Mouse (Mus musculus) neutrophil, adult 65 days (primary cell): ENCODE results near the gene Xlr3c. TPM values are rescaled to one million over a fixed set of nuclear protein-coding genes. Genes with fewer than 3 reads are reported as not detected.

Experiments
- total RNA-seq: library from RNA; stranded (reverse); gene quantifications from 2 replicates; pipeline ENCODE4 v1.2.4, GENCODE M21; 2023

Gene Xlr3c
- total RNA-seq, result not detected in 2 replicates

DNA sequence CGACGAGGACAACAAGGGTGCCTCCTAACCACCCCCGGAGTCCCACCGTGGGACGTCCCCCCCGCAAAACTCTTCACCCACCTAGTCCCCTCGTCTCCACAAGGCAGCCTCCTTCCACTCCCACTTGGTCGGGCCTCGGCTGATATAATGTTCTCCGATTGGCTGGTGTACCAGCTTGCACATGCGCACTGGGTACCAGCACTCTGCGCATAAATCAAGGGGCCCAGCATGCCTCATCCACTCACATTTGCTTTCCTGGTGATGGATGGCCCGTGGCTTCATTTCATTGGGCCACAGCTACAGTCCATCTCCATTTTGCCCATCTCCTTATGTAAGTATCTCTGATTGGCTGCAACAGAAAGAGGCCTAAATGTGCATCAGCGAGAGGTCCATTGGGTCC lies at the start of gene Xlr3c:
Gene Xlr3c (minus strand): TSS at position 121 of the 400 bp plus-strand sequence.

DNA sequence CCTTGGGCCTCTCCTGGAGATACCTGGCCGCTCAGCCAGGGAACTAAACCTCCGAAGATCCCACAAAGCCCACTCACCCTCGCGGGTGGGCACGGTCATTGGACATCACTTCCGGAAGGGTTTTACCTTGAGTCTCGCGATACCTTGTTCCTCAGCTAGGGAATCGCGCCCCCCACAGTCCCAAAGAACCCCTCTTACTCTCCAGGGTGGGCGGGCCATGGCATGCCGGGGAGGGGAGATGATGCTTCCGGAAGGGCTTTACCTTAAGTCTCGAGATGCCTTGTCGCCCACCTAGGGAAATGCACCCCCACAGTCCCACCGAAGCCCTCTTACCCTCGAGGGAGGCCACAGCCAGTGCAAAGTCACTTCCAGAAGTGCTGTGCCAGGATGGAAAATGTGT lies 27.7 kb upstream of the Xlr3c start, which contains the start of the genes Xlr5a and Xlr5c:
Gene Xlr5a (minus strand): TSS at position 101 of the 400 bp plus-strand sequence.
Gene Xlr5c (minus strand): TSS at position 101 of the 400 bp plus-strand sequence.

DNA sequence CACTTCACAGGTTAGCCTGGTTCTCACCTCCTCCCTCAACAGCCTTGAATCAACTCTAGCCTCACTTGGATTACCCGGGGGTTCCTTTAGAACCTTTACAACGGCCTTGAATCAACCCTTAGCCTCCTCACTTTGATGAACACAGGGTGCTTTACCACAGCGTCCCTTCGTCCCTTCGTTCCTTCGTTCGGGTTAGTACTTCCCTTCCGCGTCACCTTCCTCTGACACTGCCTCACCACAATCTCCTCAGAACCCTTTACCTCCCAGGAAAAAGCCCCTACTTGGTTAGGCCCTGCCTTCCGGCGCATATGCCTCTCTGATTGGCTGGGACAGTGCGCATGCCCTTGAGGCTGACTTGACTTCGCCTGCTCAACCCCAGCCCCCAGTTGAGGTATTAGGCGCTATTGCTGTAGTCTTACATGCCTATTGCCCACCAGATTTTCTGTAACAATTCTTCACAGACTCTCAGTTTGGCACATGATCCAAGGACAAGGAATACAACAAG lies 22.3 kb downstream of the Xlr3c start, which contains the start of gene Xlr4c:
Gene Xlr4c (minus strand): TSS at position 310 of the 505 bp plus-strand sequence.

DNA sequence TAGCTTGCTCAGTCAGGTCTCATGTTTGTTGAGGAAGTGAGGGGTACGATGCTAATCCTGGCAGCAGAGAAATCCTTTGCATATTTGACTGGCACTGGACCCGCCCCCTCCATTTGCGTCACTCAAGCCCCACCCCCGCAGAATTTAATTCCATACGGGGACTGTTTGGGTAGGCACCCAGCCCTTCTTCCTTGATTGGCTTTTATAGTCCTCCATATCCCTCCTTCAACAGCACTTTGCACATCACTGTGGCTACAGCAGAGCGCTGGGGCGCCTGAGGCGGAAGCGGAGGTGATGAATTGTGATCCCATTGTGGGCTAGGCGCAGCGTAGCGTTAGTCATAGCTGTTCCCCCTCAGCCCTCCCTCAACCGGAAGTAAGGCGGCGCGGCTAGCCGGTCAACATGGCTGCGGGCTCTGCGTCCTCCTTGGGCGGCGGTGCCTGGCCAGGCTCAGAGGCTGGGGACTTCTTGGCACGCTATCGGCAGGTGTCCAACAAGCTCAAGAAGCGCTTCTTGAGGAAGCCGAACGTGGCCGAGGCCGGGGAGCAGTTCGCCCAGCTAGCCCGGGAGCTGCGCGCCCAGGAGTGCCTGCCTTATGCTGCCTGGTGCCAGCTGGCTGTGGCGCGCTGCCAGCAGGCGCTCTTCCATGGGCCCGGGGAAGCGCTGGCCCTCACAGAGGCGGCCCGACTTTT lies 37.1 kb downstream of the Xlr3c start, which contains the start of gene F8a:
Gene F8a (plus strand): TSS at position 378 of the 692 bp plus-strand sequence.

DNA sequence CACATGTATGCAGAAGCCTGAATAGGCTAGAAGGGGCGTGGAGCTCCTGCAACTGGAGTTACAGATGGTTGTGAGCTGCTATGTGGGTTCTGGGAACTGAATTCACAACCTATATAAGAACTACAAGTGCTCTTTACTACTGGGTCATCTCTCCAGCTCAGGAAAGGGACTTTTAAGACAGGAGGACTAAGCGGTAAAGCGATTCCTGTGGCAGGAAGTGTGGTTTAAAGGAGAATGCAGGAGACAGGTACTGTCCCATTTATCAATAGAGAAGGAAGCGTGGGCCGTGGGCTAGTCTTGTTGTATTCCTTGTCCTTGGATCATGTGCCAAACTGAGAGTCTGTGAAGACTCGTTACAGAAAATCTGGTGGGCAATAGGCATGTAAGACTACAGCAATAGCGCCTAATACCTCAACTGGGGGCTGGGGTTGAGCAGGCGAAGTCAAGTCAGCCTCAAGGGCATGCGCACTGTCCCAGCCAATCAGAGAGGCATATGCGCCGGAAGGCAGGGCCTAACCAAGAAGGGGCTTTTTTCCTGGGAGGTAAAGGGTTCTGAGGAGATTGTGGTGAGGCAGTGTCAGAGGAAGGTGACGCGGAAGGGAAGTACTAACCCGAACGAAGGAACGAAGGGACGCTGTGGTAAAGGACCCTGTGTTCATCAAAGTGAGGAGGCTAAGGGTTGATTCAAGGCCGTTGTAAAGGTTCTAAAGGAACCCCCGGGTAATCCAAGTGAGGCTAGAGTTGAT lies 51.2 kb downstream of the Xlr3c start, which contains the start of gene Xlr4b:
Gene Xlr4b (plus strand): TSS at position 515 of the 746 bp plus-strand sequence.

Other genes starting within 250 kb of the Xlr3c start
- 1.6 and 1.9 TPM in 2 replicates for gene Pnma5, start 228.3 kb downstream of the Xlr3c start, total RNA-seq
- not detected in 2 replicates for gene Pnma3, start 200.6 kb downstream of the Xlr3c start, total RNA-seq
- 0.59 and 2.4 TPM in 2 replicates for gene Xlr4a, start 182.9 kb downstream of the Xlr3c start, total RNA-seq
- gene Xlr3a, start 168.3 kb downstream of the Xlr3c start, total RNA-seq, result not detected in 2 replicates
- 0.32 TPM in 1 of 2 replicates, not detected in the other for gene Gm14685, start 148.3 kb downstream of the Xlr3c start, total RNA-seq
- gene Xlr5b, start 116.6 kb downstream of the Xlr3c start, total RNA-seq, result not detected in 2 replicates
- gene DXBay18, start 115.9 kb downstream of the Xlr3c start, total RNA-seq, result 0.43 TPM in 1 of 2 replicates, not detected in the other
- not detected in 2 replicates for gene Spin2d, start 88.4 kb downstream of the Xlr3c start, total RNA-seq
- gene Xlr3b, start 73.2 kb downstream of the Xlr3c start, total RNA-seq, result 0.39 and 0.88 TPM in 2 replicates
- gene Xlr4b, start 51.1 kb downstream of the Xlr3c start, total RNA-seq, result 0.88 and 2.2 TPM in 2 replicates
- gene F8a, start 37.1 kb downstream of the Xlr3c start, total RNA-seq, result 4.8 TPM in 2 replicates
- gene Xlr4c, start 22.3 kb downstream of the Xlr3c start, total RNA-seq, result 0.84 TPM in 1 of 2 replicates, not detected in the other
- gene Xlr5a, start 27.6 kb upstream of the Xlr3c start, total RNA-seq, result not detected in 2 replicates
- gene Xlr5c, start 27.6 kb upstream of the Xlr3c start, total RNA-seq, result not detected in 2 replicates
- gene Gm45015, start 71.5 kb upstream of the Xlr3c start, total RNA-seq, result not detected in 2 replicates
- gene Zfp275, start 77.2 kb upstream of the Xlr3c start, total RNA-seq, result 6.1 and 10.9 TPM in 2 replicates
- gene Gm18336, start 133.3 kb upstream of the Xlr3c start, total RNA-seq, result not detected in 2 replicates
- gene Zfp92, start 145.7 kb upstream of the Xlr3c start, total RNA-seq, result not detected in 2 replicates
- gene Trex2, start 170.0 kb upstream of the Xlr3c start, total RNA-seq, result not detected in 2 replicates
- 9.1 and 9.4 TPM in 2 replicates for gene Haus7, start 193.7 kb upstream of the Xlr3c start, total RNA-seq
- gene Bgn, start 218.2 kb upstream of the Xlr3c start, total RNA-seq, result 2.6 and 3.3 TPM in 2 replicates
- gene Atp2b3, start 237.7 kb upstream of the Xlr3c start, total RNA-seq, result not detected in 2 replicates